Mouse (Mus musculus) myocyte (in vitro differentiated cells): ENCODE data around the gene Cenpi. TPM values are rescaled to one million over a fixed set of nuclear protein-coding genes. Genes with fewer than 3 reads are reported as not detected.

Experiments
- H3K27me3 ChIP-seq: one replicate; pipeline ENCODE4 v1.6.1; 2011; ENCODE audit not compliant: control insufficient read depth, insufficient read depth, insufficient read length
- H3K36me3 ChIP-seq: one replicate; pipeline ENCODE4 v1.6.1; 2011; ENCODE audit not compliant: control insufficient read depth, insufficient read depth
- H3K4me2 ChIP-seq: one replicate; pipeline ENCODE4 v1.6.1; 2011; ENCODE audit warnings: low read depth, control low read depth
- H3K4me3 ChIP-seq: one replicate; pipeline ENCODE4 v1.5.1; 2011; ENCODE audit warnings: mild to moderate bottlenecking, control low read depth, moderate library complexity
- H3K79me2 ChIP-seq: one replicate; pipeline ENCODE4 v1.6.1; 2011; ENCODE audit not compliant: control insufficient read depth, insufficient read depth
- H3ac ChIP-seq: one replicate; pipeline ENCODE4 v1.6.1; 2011; ENCODE audit not compliant: control insufficient read depth, insufficient read length
- CEBPB ChIP-seq: IDR thresholded peaks from 2 replicates; pipeline ENCODE4 v1.6.1; 2011; ENCODE audit warnings: mild to moderate bottlenecking, moderate library complexity; ENCODE audit not compliant: poor library complexity, insufficient read depth, severe bottlenecking
- E2F4 ChIP-seq: IDR thresholded peaks from one replicate; pipeline ENCODE4 v1.6.1; 2011; ENCODE audit warnings: mild to moderate bottlenecking, control low read depth, moderate library complexity; ENCODE audit not compliant: insufficient read depth
- MAX ChIP-seq: IDR thresholded peaks from one replicate; pipeline ENCODE4 v1.6.1; 2011; ENCODE audit warnings: low read depth, mild to moderate bottlenecking, control low read depth
- MYOD1 ChIP-seq, 3 experiments: IDR thresholded peaks; one replicate each; pipeline ENCODE4 v1.6.1; 2011; ENCODE audit warnings: control low read depth in 2 of 3, low read depth in 2 of 3, mild to moderate bottlenecking in 2 of 3, moderate library complexity in 1 of 3; ENCODE audit not compliant: insufficient read length in 2 of 3, control insufficient read depth in 1 of 3
- MYOG ChIP-seq, 3 experiments: IDR thresholded peaks; one replicate each; pipeline ENCODE4 v1.6.1; 2011; ENCODE audit warnings: control low read depth in 2 of 3, low read depth in 2 of 3, mild to moderate bottlenecking in 2 of 3; ENCODE audit not compliant: insufficient read length in 2 of 3, control insufficient read depth in 1 of 3, insufficient read depth in 1 of 3
- POLR2A ChIP-seq: IDR thresholded peaks from one replicate; pipeline ENCODE4 v1.6.1; 2011; ENCODE audit warnings: low read depth, mild to moderate bottlenecking, control low read depth, moderate library complexity; ENCODE audit not compliant: insufficient read length
- POLR2AphosphoS2 ChIP-seq: IDR thresholded peaks from one replicate; pipeline ENCODE4 v1.6.1; 2011; ENCODE audit warnings: low read depth, control low read depth; ENCODE audit not compliant: insufficient read length
- REST ChIP-seq: IDR thresholded peaks from one replicate; pipeline ENCODE4 v1.6.1; 2011; ENCODE audit warnings: mild to moderate bottlenecking, control low read depth, moderate library complexity; ENCODE audit not compliant: insufficient read depth, insufficient read length
- SRF ChIP-seq: IDR thresholded peaks from one replicate; pipeline ENCODE4 v1.6.1; 2011; ENCODE audit warnings: low read depth; ENCODE audit not compliant: control insufficient read depth, insufficient read length
- TCF12 ChIP-seq: IDR thresholded peaks from one replicate; pipeline ENCODE4 v1.6.1; 2011; ENCODE audit warnings: mild to moderate bottlenecking, control low read depth; ENCODE audit not compliant: poor library complexity, insufficient read depth, severe bottlenecking
- TCF3 ChIP-seq: IDR thresholded peaks from one replicate; pipeline ENCODE4 v1.6.1; 2011; ENCODE audit warnings: low read depth, control low read depth; ENCODE audit not compliant: insufficient read length
- USF1 ChIP-seq: IDR thresholded peaks from one replicate; pipeline ENCODE4 v1.6.1; 2011; ENCODE audit warnings: low read depth, mild to moderate bottlenecking, control low read depth, moderate library complexity
- polyA plus RNA-seq: library from polyadenylated mRNA; unstranded; fragments of >200 nt; fragmentation: generic; extraction: Trizol; gene quantifications from one replicate; pipeline ENCODE4 v1.2.1, GENCODE M21; 2012; ENCODE audit warnings: missing spikeins

Gene Cenpi
- polyA plus RNA-seq, 1 experiment: 3.5 TPM

GRCm38 (mm10) chrX:134276275-134277160 lies 31.4 kb upstream of the Cenpi start, which contains the start of gene Trmt2b:
TSS of gene Trmt2b (minus strand) at chrX:134276984.
- Histone ChIP-seq H3K4me3 (peak within 1 kb of the TSS; percentile 26), H3K27me3 (no peaks in the 10 kb centered on the region), H3K79me2 (no peaks in the 10 kb centered on the region), H3ac (no peak within 1 kb of the TSS), H3K36me3 (no peaks in the 10 kb centered on the region), H3K4me2 (peak within 1 kb of the TSS; percentile 74)
- no peak for TF ChIP-seq MYOG (IDR thresholded peaks at IDR 0.05; ENCODE audit: control insufficient read depth in 1 of 3, insufficient read depth in 1 of 3, insufficient read length in 2 of 3, low read depth in 2 of 3)
- TF ChIP-seq REST: no peak
- peak; percentile 39 for TF ChIP-seq POLR2A
- no peak for TF ChIP-seq CEBPB
- TF ChIP-seq MYOD1 (IDR thresholded peaks at IDR 0.05; ENCODE audit: control insufficient read depth in 1 of 3, insufficient read length in 2 of 3, low read depth in 2 of 3): no peak
- TF ChIP-seq E2F4: no peak
- no peak for TF ChIP-seq USF1

GRCm38 (mm10) chrX:134280531-134280930 lies 27.4 kb upstream of the Cenpi start:
- H3K4me2 ChIP-seq: no peak overlapping the region
- H3K36me3 ChIP-seq: no peaks in the 10 kb centered on the region
- H3K4me3 ChIP-seq: no peak overlapping the region
- H3ac ChIP-seq: no peak overlapping the region
- no peaks in the 10 kb centered on the region for H3K27me3 ChIP-seq
- TF ChIP-seq CEBPB: no peak
- no peaks in the 10 kb centered on the region for H3K79me2 ChIP-seq

GRCm38 (mm10) chrX:134285102-134285501 lies 22.8 kb upstream of the Cenpi start:
- H3K4me2 ChIP-seq: no peak overlapping the region

GRCm38 (mm10) chrX:134285791-134286190 lies 22.1 kb upstream of the Cenpi start:
- H3K27me3 ChIP-seq: no peaks in the 10 kb centered on the region
- no peak overlapping the region for H3K4me2 ChIP-seq
- no peak for TF ChIP-seq REST
- TF ChIP-seq MYOG (IDR thresholded peaks at IDR 0.05; ENCODE audit: control insufficient read depth in 1 of 3, insufficient read depth in 1 of 3, insufficient read length in 2 of 3, low read depth in 2 of 3): no peak
- TF ChIP-seq POLR2AphosphoS2: no peak
- TF ChIP-seq USF1: no peak
- no peak for TF ChIP-seq E2F4
- no peak for TF ChIP-seq TCF3
- no peak for TF ChIP-seq TCF12
- no peak for TF ChIP-seq SRF
- no peak for TF ChIP-seq POLR2A
- no peak for TF ChIP-seq MAX
- no peak for TF ChIP-seq CEBPB
- no peak for TF ChIP-seq MYOD1 (IDR thresholded peaks at IDR 0.05; ENCODE audit: control insufficient read depth in 1 of 3, insufficient read length in 2 of 3, low read depth in 2 of 3)
- H3K79me2 ChIP-seq: no peaks in the 10 kb centered on the region
- no peaks in the 10 kb centered on the region for H3K36me3 ChIP-seq
- H3K4me3 ChIP-seq: no peak overlapping the region
- H3ac ChIP-seq: no peak overlapping the region

More at GRCm38 (mm10) chrX:134285102-134285501, 22.8 kb upstream of the Cenpi start:
- Histone ChIP-seq H3K79me2 (no peaks in the 10 kb centered on the region), H3K27me3 (no peaks in the 10 kb centered on the region), H3ac (no peak overlapping the region), H3K4me3 (no peak overlapping the region), H3K36me3 (no peaks in the 10 kb centered on the region)
- TF ChIP-seq CEBPB (no peak), MYOD1 (IDR thresholded peaks at IDR 0.05; ENCODE audit: control insufficient read depth in 1 of 3, insufficient read length in 2 of 3, low read depth in 2 of 3) (no peak), POLR2AphosphoS2 (no peak), SRF (no peak), USF1 (no peak), TCF3 (no peak), MYOG (IDR thresholded peaks at IDR 0.05; ENCODE audit: control insufficient read depth in 1 of 3, insufficient read depth in 1 of 3, insufficient read length in 2 of 3, low read depth in 2 of 3) (no peak)

GRCm38 (mm10) chrX:134287305-134287704 lies 20.6 kb upstream of the Cenpi start:
- TF ChIP-seq MYOG (IDR thresholded peaks at IDR 0.05; ENCODE audit: control insufficient read depth in 1 of 3, insufficient read depth in 1 of 3, insufficient read length in 2 of 3, low read depth in 2 of 3) (no peak), TCF12 (no peak), SRF (no peak), MYOD1 (IDR thresholded peaks at IDR 0.05; ENCODE audit: control insufficient read depth in 1 of 3, insufficient read length in 2 of 3, low read depth in 2 of 3) (no peak), CEBPB (no peak), USF1 (no peak)
- Histone ChIP-seq H3K36me3 (no peaks in the 10 kb centered on the region), H3K4me2 (no peak overlapping the region), H3K79me2 (no peaks in the 10 kb centered on the region), H3K4me3 (no peak overlapping the region), H3K27me3 (no peaks in the 10 kb centered on the region), H3ac (no peak overlapping the region)
